Mouse (Mus musculus) lung, embryonic 15.5 days (tissue): ENCODE data around the gene Tmem145. TPM values are rescaled to one million over a fixed set of nuclear protein-coding genes. Genes with fewer than 3 reads are reported as not detected.
"Not testable (repeated sequence)": the region's sequence is repeated elsewhere in the genome, so short reads cannot be mapped to it uniquely, and the experiment has no call there.

Experiments
- ATAC-seq: fragments of 200-750 bp; cut with Nextera tagmentation; 2 replicates; pipeline ENCODE4 v1.8.0; 2017; ENCODE audit warnings: moderate number of reproducible peaks, borderline replicate concordance; ENCODE audit not compliant: low FRiP score, low TSS enrichment; ENCODE audit errors: extremely low read depth
- H3K27ac ChIP-seq: fragments of 300-500 bp; sonication (generic); 2 replicates; pipeline ENCODE4 v1.5.1; 2015; ENCODE audit warnings: moderate library complexity, mild to moderate bottlenecking, inconsistent platforms
- H3K27me3 ChIP-seq: fragments of 300-500 bp; sonication (generic); 2 replicates; pipeline ENCODE4 v1.6.1; 2015; ENCODE audit warnings: inconsistent platforms
- H3K36me3 ChIP-seq: fragments of 300-500 bp; sonication (generic); 2 replicates; pipeline ENCODE4 v1.6.1; 2015; ENCODE audit warnings: inconsistent platforms
- H3K4me1 ChIP-seq: fragments of 300-500 bp; sonication (generic); 2 replicates; pipeline ENCODE4 v1.6.1; 2015; ENCODE audit warnings: inconsistent platforms
- H3K4me2 ChIP-seq: fragments of 300-500 bp; sonication (generic); 2 replicates; pipeline ENCODE4 v1.6.1; 2015; ENCODE audit warnings: inconsistent platforms, mild to moderate bottlenecking, moderate library complexity
- H3K4me3 ChIP-seq: fragments of 300-500 bp; sonication (generic); 2 replicates; pipeline ENCODE4 v1.5.1; 2015; ENCODE audit warnings: mild to moderate bottlenecking, inconsistent platforms
- H3K9ac ChIP-seq: fragments of 300-500 bp; sonication (generic); 2 replicates; pipeline ENCODE4 v1.6.1; 2015; ENCODE audit warnings: inconsistent platforms
- H3K9me3 ChIP-seq: fragments of 300-500 bp; sonication (generic); 2 replicates; pipeline ENCODE4 v1.6.1; 2016; ENCODE audit warnings: inconsistent platforms
- WGBS: fragments of 180-500 bp; shearing (Covaris S2); methylation state at CpG from one replicate; pipeline ENCODE4 v1.1.7; 2015; 5-methylcytosine and 5-hydroxymethylcytosine counted together
- polyA plus RNA-seq: library from polyadenylated mRNA; unstranded; fragments of >200 nt; fragmentation: Nextera tagmentation; extraction: Ambion mirVana; gene quantifications from 2 replicates; pipeline ENCODE4 v1.2.1, GENCODE M21; 2015

The Tmem145 gene
- polyA plus RNA-seq, 1 experiment from 2014 or later: 0.22 TPM

DNA sequence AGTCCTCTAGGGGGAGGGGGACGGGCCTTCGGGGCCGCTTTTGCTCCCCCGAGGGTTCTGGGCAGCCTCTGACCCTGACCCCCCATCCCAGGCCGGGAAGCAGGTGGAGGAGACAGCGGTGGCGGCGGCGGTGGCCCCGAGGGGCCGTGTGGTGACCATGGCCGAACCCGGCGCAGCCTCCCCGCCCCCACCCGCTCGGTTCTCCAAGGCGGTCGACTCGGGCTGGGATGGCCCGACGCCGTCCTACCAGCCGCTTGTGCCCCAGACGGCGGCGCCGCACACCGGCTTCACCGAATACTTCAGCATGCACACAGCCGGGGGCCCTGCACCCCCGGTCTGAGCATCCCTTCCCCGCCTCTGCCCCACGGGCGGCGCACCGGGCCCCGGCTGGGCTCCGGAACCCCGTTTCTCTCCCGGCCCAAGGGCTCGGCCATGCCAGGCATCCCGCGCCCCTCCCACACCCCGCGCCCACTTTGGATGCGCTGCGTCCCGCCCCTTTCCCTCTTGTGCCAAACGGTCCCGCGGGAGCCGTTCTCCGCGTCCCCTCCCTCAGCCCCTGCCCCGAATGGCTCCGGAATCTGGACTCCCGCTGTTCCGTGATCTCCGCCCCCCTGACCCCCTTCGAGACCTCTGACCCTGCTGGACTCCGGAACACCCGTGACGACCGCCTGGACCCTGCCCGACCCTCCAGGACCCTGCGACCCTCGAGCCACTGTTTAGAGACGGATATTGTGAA is 9.6 kb downstream of the Tmem145 start:
- ATAC-seq: no peak
- H3K9ac ChIP-seq: peak overlapping the region; percentile 10; the same call in 1 of the 2 replicates
- peaks cover 23% of the 10 kb centered on the region for H3K4me1 ChIP-seq
- H3K27ac ChIP-seq: no peak overlapping the region
- no peaks in the 10 kb centered on the region for H3K9me3 ChIP-seq
- peak overlapping the region; percentile 95 for H3K4me2 ChIP-seq
- no peaks in the 10 kb centered on the region for H3K36me3 ChIP-seq
- under 1% methylated on average over 67 of the region's 69 CpGs for WGBS
- H3K4me3 ChIP-seq: peak overlapping the region; percentile 62
- H3K27me3 ChIP-seq: peaks cover 50% of the 10 kb centered on the region

DNA sequence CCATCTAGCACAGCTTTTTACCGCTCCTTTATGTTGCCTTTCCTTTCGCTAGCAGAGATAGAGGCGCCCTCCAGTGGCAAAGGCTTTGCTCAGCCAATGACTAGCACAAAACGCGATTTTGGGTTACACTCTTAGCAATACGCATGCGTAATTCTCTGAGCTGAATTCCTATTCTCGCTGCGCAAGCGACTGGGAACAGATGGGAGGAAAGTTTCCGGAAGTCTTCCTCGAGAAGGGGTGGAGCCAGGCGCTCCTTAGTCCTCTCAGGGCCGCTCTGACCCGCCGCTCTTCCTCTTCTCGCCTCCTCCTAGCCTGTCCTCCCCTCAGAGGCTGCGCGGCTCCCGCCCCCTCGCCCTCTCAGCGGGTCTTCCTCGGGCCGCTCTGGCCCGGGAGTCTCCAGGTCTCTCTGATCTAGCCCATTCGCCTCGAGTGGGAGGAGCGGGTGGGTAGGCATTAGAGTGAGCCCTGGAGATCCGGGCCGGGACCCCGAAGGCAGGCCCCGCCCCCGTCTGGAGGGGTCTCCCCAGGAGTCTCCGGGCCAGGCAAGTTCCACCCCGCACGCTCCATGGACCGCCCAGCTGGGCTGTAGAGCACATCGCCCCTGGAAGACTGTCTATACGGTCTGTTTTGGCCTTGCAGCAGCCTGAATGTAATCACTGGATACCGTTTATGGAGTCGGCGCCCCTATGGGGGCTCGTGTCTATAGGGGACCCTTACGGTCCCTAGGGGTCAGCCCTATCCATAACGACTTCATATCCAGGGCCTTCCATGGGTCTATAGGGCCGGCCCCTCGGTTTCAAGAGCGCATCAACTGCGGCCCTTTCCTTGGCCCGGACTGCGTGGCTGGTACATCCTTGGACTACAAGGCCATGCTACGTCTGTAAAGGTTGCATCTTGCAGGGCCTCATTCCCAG is 10.9 kb downstream of the Tmem145 start, which contains the start of gene Megf8:
Megf8 (plus strand) TSS at position 633 of the 914 bp plus-strand sequence.
- peak; percentile 99 for ATAC-seq
- Histone ChIP-seq H3K27ac (peak within 1 kb of the TSS; percentile 89), H3K9ac (peak within 1 kb of the TSS; percentile 53), H3K36me3 (no peaks in the 10 kb centered on the region), H3K9me3 (no peaks in the 10 kb centered on the region), H3K4me3 (peak within 1 kb of the TSS; percentile 62), H3K4me1 (peaks cover 31% of the 10 kb centered on the region), H3K27me3 (peaks cover 41% of the 10 kb centered on the region), H3K4me2 (peak within 1 kb of the TSS; percentile 95)
- under 1% methylated on average over 52 of the region's 52 CpGs for WGBS

DNA sequence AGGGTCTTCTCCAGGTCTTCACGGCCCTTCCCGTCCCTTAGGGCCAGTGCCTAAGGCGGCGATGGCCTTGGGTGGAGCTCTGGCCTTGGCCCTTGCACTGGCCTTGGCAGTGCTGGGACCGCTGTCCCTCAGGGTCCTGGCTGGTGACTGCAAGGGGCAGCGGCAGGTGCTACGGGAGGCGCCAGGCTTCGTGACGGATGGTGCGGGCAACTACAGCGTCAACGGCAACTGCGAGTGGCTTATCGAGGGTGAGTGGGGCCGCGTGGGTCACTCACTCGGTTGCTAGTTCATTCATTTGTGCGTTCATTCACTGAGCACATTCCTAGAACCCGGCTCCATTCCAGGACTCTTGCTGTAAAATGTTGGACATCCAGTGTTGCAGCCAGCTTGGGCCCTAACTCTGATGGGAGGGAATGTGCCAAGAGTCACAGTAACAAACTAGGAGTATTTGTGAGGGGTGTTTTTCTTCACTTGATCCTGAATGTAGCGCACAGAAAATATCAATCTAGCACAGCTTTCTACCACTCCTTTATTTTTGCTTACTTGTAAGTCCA is 11.6 kb downstream of the Tmem145 start:
- H3K9ac ChIP-seq: peak overlapping the region; percentile 53
- H3K4me2 ChIP-seq: peak overlapping the region; percentile 95
- WGBS: 8% methylated on average over 21 of the region's 21 CpGs
- H3K9me3 ChIP-seq: no peaks in the 10 kb centered on the region
- no peaks in the 10 kb centered on the region for H3K36me3 ChIP-seq
- peaks cover 34% of the 10 kb centered on the region for H3K27me3 ChIP-seq
- peak overlapping the region; percentile 62 for H3K4me3 ChIP-seq
- ATAC-seq: no peak
- peak overlapping the region; percentile 89 for H3K27ac ChIP-seq
- H3K4me1 ChIP-seq: peaks cover 36% of the 10 kb centered on the region

DNA sequence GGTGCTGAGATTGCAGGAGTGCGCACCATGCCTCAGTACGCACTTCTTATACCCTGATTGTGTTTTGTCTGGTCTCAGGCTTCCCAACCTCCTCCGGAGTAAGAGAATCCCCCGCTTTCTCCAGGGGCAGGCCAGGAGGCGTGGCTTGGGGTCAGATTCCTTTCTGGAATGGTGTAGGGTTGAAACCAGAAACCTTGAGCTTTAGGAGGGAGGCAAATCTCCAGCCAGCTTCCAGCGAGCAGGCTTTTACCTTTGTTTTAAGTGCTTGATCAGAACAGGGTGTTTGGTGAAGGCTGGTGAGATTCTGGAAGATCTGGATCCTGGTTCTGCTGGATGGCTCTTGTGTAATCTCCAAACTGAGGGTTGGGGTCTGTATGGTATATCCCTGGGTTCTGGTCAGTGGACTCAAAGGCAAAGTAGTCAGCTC is 16.2 kb downstream of the Tmem145 start:
- Histone ChIP-seq H3K27me3 (no peaks in the 10 kb centered on the region), H3K36me3 (no peaks in the 10 kb centered on the region), H3K4me1 (peaks cover 21% of the 10 kb centered on the region), H3K4me2 (peak overlapping the region; percentile 29), H3K27ac (peak overlapping the region; percentile 86), H3K4me3 (peak overlapping the region; percentile 11; the same call in 1 of the 2 replicates), H3K9me3 (no peaks in the 10 kb centered on the region), H3K9ac (no peak overlapping the region)
- peak; percentile 86 for ATAC-seq
- WGBS: 6% methylated on average over 6 of the region's 6 CpGs

DNA sequence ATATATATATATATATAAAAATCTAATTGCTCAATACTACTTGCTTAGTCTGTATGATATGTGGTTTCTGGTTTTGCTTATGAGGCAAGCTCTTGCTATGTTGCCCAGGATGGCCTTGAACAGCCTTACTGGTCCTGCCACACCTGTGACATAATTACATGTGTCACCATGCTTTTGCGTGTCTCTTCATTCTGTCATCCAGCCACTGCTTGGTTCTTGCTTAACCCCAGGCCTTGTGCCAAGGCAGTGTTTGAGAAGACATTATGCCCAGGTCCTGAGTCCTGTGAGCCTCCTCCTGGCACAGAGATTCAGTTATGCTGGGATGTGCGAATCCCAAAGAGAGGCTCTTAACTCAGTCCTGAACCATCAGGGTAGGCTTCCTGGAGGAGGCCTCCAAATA is 17.3 kb downstream of the Tmem145 start:
- H3K9ac ChIP-seq: no peak overlapping the region
- no peak for ATAC-seq
- H3K27me3 ChIP-seq: no peaks in the 10 kb centered on the region
- no peaks in the 10 kb centered on the region for H3K9me3 ChIP-seq
- no peak overlapping the region for H3K4me2 ChIP-seq
- 85% methylated on average over 2 of the region's 2 CpGs for WGBS
- H3K36me3 ChIP-seq: no peaks in the 10 kb centered on the region
- peaks cover 14% of the 10 kb centered on the region for H3K4me1 ChIP-seq
- no peak overlapping the region for H3K4me3 ChIP-seq
- H3K27ac ChIP-seq: no peak overlapping the region

DNA sequence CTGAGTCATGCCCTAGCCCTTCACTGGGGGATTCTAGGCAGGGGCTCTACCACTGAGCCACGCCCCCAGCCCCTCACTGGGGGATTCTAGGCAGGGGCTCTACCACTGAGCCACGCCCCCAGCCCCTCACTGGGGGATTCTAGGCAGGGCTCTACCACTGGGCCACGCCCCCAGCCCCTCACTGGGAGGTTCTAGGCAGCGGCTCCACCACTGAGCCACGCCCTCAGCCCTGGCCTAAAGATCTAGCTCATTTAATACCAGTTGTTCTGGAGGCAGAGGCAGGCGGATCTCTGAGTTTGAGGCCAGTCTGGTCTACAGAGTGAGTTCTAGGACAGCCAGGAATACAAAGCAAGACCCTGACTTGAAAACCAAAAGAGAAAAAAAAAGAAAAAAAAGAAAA is 19.5 kb downstream of the Tmem145 start:
- not testable (repeated sequence) for H3K4me3 ChIP-seq, H3K9me3 ChIP-seq, ATAC-seq, H3K27ac ChIP-seq, H3K9ac ChIP-seq, H3K4me2 ChIP-seq, H3K27me3 ChIP-seq, H3K36me3 ChIP-seq
- H3K4me1 ChIP-seq: peaks cover 14% of the 10 kb centered on the region
- WGBS: 83% methylated on average over 6 of the region's 6 CpGs

DNA sequence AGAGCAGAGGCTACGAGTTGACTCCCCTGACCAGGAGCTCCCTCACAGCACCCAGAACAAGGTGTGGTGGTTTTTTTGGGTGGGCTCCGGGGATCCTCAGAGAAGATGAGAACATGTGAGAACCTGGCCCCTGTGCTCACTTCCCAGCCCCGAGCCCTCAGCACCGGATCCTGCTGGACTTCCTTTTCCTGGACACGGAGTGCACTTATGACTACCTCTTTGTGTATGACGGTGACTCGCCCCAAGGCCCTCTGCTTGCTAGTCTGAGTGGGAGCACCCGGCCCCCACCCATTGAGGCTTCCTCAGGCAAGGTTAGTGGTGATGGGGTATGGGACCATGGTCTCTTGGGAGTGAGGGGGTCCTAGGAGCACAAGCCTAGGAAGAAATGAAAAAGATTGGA is 20.3 kb downstream of the Tmem145 start:
- Histone ChIP-seq H3K27ac (no peak overlapping the region), H3K9ac (no peak overlapping the region), H3K27me3 (no peaks in the 10 kb centered on the region), H3K36me3 (peaks cover 15% of the 10 kb centered on the region; the same call in 1 of the 2 replicates), H3K4me2 (no peak overlapping the region), H3K4me3 (no peak overlapping the region), H3K9me3 (no peaks in the 10 kb centered on the region), H3K4me1 (peaks cover 13% of the 10 kb centered on the region)
- WGBS: 68% methylated on average over 8 of the region's 8 CpGs
- ATAC-seq: no peak

DNA sequence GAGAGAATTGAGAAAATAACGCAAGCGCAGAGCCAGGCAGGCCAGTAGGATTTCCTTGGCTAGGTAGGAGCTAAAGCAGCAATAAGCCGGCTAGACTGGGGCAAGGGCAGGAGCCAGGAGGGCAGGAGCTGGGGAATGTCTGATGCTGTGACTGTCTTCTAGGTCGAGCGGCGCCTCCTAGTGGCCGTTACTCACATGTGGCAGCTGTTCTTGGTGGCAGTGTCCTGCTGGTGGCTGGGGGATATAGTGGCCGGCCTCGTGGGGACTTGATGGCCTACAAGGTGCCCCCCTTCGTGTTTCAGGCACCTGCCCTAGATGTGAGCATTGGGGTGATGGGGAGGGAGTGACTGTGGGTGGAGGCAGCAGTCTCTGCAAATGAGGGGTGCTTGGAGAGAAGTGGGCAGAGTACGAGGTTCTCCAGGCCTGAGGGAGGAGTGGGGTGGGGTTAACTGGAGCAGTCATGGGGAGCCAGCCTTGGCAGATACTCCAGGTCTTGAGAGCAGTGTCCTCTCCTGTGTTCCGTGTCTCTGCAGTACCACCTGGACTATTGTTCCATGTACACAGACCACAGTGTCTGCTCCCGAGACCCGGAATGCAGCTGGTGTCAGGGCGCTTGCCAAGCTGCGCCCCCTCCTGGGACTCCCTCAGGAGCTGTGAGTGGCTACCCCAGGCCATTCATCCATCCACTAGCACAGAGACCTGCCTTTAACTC is 27.8 kb downstream of the Tmem145 start:
- 43% methylated on average over 16 of the region's 16 CpGs for WGBS
- peak; percentile 39 for ATAC-seq

DNA sequence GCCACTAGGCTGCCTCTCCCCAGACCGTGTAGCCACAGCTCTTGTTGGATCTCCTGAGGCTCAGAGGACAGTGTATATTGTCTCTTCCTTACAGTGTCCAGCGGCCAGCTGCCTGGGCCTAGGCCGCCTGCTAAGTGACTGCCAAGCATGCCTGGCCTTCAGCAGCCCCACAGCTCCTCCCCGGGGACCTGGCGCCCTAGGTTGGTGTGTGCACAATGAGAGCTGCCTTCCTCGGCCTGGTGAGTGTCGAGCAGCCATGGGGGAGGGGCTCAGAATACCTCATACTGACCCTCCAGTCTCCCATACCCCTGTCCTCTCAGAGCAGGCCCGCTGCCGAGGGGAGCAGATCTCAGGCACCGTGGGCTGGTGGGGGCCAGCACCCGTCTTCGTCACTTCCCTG is 28.6 kb downstream of the Tmem145 start:
- no peak overlapping the region for H3K4me2 ChIP-seq
- no peak overlapping the region for H3K4me3 ChIP-seq
- H3K9ac ChIP-seq: no peak overlapping the region
- no peak overlapping the region for H3K27ac ChIP-seq
- H3K9me3 ChIP-seq: no peaks in the 10 kb centered on the region
- H3K27me3 ChIP-seq: no peaks in the 10 kb centered on the region
- 79% methylated on average over 12 of the region's 12 CpGs for whole genome bisulfite sequencing
- no peaks in the 10 kb centered on the region for H3K4me1 ChIP-seq
- peaks cover 30% of the 10 kb centered on the region for H3K36me3 ChIP-seq
- ATAC-seq: no peak; the same call in 1 of the 2 replicates

More for the DNA sequence above, 27.8 kb downstream of the Tmem145 start:
- Histone ChIP-seq H3K4me1 (no peaks in the 10 kb centered on the region), H3K9me3 (no peaks in the 10 kb centered on the region), H3K9ac (no peak overlapping the region), H3K36me3 (peaks cover 30% of the 10 kb centered on the region), H3K27ac (no peak overlapping the region), H3K27me3 (no peaks in the 10 kb centered on the region), H3K4me3 (no peak overlapping the region), H3K4me2 (no peak overlapping the region)

DNA sequence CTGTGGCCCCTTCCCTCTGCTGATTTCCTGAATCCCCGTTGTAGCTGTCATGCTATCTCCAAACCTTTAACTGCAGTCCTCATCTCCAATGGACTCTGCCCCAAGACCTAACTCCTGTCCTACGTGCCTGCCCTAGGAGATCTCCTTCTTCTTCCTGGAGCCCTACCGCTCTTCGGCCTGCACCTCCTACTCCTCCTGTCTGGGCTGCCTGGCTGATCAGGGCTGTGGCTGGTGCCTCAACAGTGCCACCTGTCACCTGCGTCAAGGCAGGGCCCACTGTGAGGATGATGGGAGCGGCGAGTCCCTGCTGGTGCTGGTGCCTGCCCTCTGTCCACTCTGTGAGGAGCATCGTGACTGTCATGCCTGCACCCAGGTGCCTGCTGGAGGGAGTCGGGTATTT is 33.4 kb downstream of the Tmem145 start:
- peaks cover 17% of the 10 kb centered on the region for H3K36me3 ChIP-seq

More for the DNA sequence above, 33.4 kb downstream of the Tmem145 start:
- Histone ChIP-seq H3K9me3 (no peaks in the 10 kb centered on the region), H3K4me2 (no peak overlapping the region), H3K4me1 (no peaks in the 10 kb centered on the region), H3K27ac (no peak overlapping the region), H3K4me3 (no peak overlapping the region), H3K9ac (no peak overlapping the region), H3K27me3 (no peaks in the 10 kb centered on the region)
- ATAC-seq: no peak
- 85% methylated on average over 9 of the region's 9 CpGs for WGBS
